Mouse (Mus musculus) myocyte (in vitro differentiated cells): ENCODE measurements around the gene Gm20388.

Experiments used
- MAX ChIP-seq: IDR thresholded peaks from one replicate; pipeline ENCODE4 v1.6.1; 2011; ENCODE audit warnings: low read depth, mild to moderate bottlenecking, control low read depth
- POLR2A ChIP-seq: IDR thresholded peaks from one replicate; pipeline ENCODE4 v1.6.1; 2011; ENCODE audit warnings: low read depth, mild to moderate bottlenecking, control low read depth, moderate library complexity; ENCODE audit not compliant: insufficient read length
- POLR2AphosphoS2 ChIP-seq: IDR thresholded peaks from one replicate; pipeline ENCODE4 v1.6.1; 2011; ENCODE audit warnings: low read depth, control low read depth; ENCODE audit not compliant: insufficient read length
- TCF12 ChIP-seq: IDR thresholded peaks from one replicate; pipeline ENCODE4 v1.6.1; 2011; ENCODE audit warnings: mild to moderate bottlenecking, control low read depth; ENCODE audit not compliant: poor library complexity, insufficient read depth, severe bottlenecking
- TCF3 ChIP-seq: IDR thresholded peaks from one replicate; pipeline ENCODE4 v1.6.1; 2011; ENCODE audit warnings: low read depth, control low read depth; ENCODE audit not compliant: insufficient read length
- USF1 ChIP-seq: IDR thresholded peaks from one replicate; pipeline ENCODE4 v1.6.1; 2011; ENCODE audit warnings: low read depth, mild to moderate bottlenecking, control low read depth, moderate library complexity

GRCm38 (mm10) chr8:123228416-123228815, 3317.8 kb downstream of the Gm20388 start:
- TF ChIP-seq POLR2A = no peak
- no peak for TF ChIP-seq MAX
- no peak for TF ChIP-seq POLR2AphosphoS2
- no peak for TF ChIP-seq TCF12
- no peak for TF ChIP-seq TCF3
- no peak for TF ChIP-seq USF1
